Mouse (Mus musculus): ENCODE measurements around the gene Mllt3.

- no peak for TF ChIP-seq CTCF (IDR thresholded peaks at IDR 0.05; ENCODE audit: borderline replicate concordance, extremely low read depth, insufficient read depth, insufficient read length)
- no peak for TF ChIP-seq POLR2A (IDR thresholded peaks at IDR 0.05; ENCODE audit: borderline replicate concordance, extremely low read depth, insufficient read depth, insufficient read length, poor library complexity, severe bottlenecking)
Measured at GRCm38 (mm10) chr4:87985281-87985680, 47.9 kb downstream of the Mllt3 start.
